Mouse (Mus musculus) heart, embryonic 16.5 days (tissue): ENCODE results near the gene Ppm1h. TPM values are rescaled to one million over a fixed set of nuclear protein-coding genes. Genes with fewer than 3 reads are reported as not detected.

Source experiments
- ATAC-seq: fragments of 200-750 bp; cut with Nextera tagmentation; replicated peaks from 2 replicates; pipeline ENCODE4 v1.8.0; 2017; ENCODE audit warnings: moderate number of reproducible peaks; ENCODE audit not compliant: insufficient read depth, low FRiP score; ENCODE audit errors: extremely low read depth
- H3K27ac ChIP-seq: fragments of 300-500 bp; sonication (generic); 2 replicates; pipeline ENCODE4 v1.5.1; 2014; ENCODE audit warnings: mild to moderate bottlenecking, low read length, control low read depth, moderate library complexity
- H3K27me3 ChIP-seq: fragments of 300-500 bp; sonication (generic); 2 replicates; pipeline ENCODE4 v1.6.1; 2014; ENCODE audit warnings: low read length, mixed read lengths; ENCODE audit not compliant: control insufficient read depth, insufficient read depth
- H3K36me3 ChIP-seq: fragments of 300-500 bp; sonication (generic); 2 replicates; pipeline ENCODE4 v1.6.1; 2014; ENCODE audit not compliant: control insufficient read depth, insufficient read depth
- H3K4me1 ChIP-seq: fragments of 300-500 bp; sonication (generic); 2 replicates; pipeline ENCODE4 v1.6.1; 2014; ENCODE audit warnings: low read length, mixed read lengths; ENCODE audit not compliant: control insufficient read depth, insufficient read depth
- H3K4me2 ChIP-seq: fragments of 300-500 bp; sonication (generic); 2 replicates; pipeline ENCODE4 v1.6.1; 2014; ENCODE audit warnings: low read depth, mild to moderate bottlenecking, control low read depth, low read length
- H3K4me3 ChIP-seq: fragments of 300-500 bp; sonication (generic); 2 replicates; pipeline ENCODE4 v1.5.1; 2014; ENCODE audit warnings: mild to moderate bottlenecking, control low read depth, low read length
- H3K9ac ChIP-seq: fragments of 300-500 bp; sonication (generic); 2 replicates; pipeline ENCODE4 v1.6.1; 2014; ENCODE audit warnings: low read length, control low read depth
- H3K9me3 ChIP-seq: fragments of 300-500 bp; sonication (generic); replicated peaks from 2 replicates; pipeline ENCODE4 v1.6.1; 2016; ENCODE audit warnings: low read length; ENCODE audit not compliant: control insufficient read depth
- WGBS: fragments of 180-500 bp; shearing (Covaris S2); extraction: QIAGEN DNeasy Blood & Tissue Kit; methylation state at CpG from one replicate; pipeline ENCODE4 v1.1.7; 2014; 5-methylcytosine and 5-hydroxymethylcytosine counted together
- polyA plus RNA-seq: library from polyadenylated mRNA; unstranded; fragments of >200 nt; fragmentation: Nextera tagmentation; extraction: Ambion mirVana; gene quantifications from 2 replicates; pipeline ENCODE4 v1.2.1, GENCODE M21; 2015

Gene Ppm1h
- polyA plus RNA-seq, 1 experiment from 2014 or later = 9.4 TPM

DNA sequence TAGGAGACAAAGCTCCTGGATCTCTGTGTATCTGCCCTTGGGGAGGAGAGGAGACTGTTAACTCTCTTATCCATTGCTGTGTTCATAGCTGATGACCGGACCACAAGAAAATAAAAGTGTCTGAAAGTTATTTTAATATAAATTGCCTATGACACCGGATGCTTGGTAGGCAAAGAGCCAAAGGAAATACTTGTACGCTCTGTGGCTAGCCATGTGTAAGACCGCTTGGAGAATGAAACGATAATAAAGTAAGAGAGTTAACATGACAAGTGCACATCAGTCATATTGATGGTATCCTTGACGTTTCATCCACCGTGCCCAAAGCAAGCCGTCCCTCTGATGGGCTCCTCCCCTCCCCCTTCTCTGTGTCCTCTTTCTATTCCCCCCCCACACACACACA lies 194.2 kb downstream of the Ppm1h start:
- Histone ChIP-seq H3K4me3 (no peak overlapping the region), H3K9me3 (no peaks in the 10 kb centered on the region), H3K4me2 (no peak overlapping the region), H3K27me3 (no peaks in the 10 kb centered on the region), H3K4me1 (peaks cover 15% of the 10 kb centered on the region), H3K36me3 (no peaks in the 10 kb centered on the region), H3K9ac (no peak overlapping the region), H3K27ac (no peak overlapping the region)
- ATAC-seq = no peak
- 70% methylated on average over 8 of the region's 8 CpGs for WGBS

DNA sequence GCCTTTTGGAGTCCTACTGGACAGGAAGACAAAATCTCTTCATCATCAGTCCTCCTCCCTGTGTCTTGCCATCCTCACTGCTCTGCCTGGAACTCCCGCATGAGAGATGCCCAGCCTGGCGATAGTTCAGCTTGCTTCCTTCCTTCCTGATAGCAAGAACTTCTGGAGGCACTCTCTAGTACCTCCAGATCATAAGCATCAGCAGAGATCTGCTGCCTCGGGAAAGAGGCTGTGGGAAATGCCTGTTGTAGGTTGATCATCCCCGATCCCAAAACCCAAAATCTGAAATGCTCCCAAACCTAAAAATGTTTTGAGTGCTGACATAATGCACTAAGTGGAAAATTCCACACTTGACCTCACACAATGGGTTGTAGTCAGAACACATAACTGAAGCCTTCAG lies 198.4 kb downstream of the Ppm1h start:
- Histone ChIP-seq H3K4me3 (no peak overlapping the region), H3K4me1 (no peaks in the 10 kb centered on the region), H3K36me3 (no peaks in the 10 kb centered on the region), H3K27me3 (no peaks in the 10 kb centered on the region), H3K27ac (no peak overlapping the region), H3K9ac (no peak overlapping the region), H3K4me2 (no peak overlapping the region), H3K9me3 (no peaks in the 10 kb centered on the region)
- ATAC-seq = no peak
- 62% methylated on average over 4 of the region's 4 CpGs for WGBS

DNA sequence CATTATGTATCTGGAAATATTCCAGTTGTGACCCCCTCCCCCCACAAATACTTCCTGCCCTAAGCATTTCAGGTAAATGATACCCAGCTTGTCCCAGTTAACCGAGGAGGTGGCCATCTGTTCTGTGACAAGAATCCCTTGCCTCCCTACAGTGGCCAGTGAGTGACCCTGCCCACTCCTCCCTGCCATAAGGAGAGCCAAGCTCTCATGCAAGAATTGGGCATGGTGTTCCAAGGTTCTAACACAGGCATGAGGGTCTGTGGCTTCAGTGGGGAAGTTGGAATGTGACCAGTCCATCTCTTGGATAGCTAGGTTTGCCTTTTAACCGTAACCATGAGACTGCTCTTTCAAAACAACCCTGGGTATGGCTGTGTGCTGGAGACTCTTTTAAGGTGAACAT lies 198.9 kb downstream of the Ppm1h start:
- H3K27me3 ChIP-seq = no peaks in the 10 kb centered on the region
- ATAC-seq = no peak
- no peak overlapping the region for H3K9ac ChIP-seq
- 84% methylated on average over 2 of the region's 2 CpGs for WGBS
- H3K27ac ChIP-seq = no peak overlapping the region
- H3K4me2 ChIP-seq = no peak overlapping the region
- H3K9me3 ChIP-seq = no peaks in the 10 kb centered on the region
- no peaks in the 10 kb centered on the region for H3K4me1 ChIP-seq
- H3K36me3 ChIP-seq = no peaks in the 10 kb centered on the region
- H3K4me3 ChIP-seq = no peak overlapping the region

DNA sequence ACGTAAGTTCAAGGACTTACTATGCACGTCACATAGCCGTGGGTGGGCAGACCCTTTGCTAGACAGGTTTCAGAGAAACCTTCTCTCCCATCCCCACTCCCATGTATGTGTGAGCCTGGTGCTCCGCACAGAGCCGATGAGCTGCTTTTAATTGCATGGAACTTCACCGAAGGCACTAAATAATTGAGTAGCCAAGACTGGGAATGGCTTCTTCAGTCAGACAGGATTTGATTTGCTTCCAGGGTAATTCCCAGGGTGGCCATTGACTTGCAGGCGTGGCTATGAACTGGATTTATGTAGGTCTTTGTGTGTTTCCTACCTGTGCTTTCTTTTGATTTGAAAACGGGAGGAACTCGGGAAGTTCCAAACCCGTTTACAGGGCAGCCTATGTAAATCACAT lies 202.9 kb downstream of the Ppm1h start:
- Histone ChIP-seq H3K36me3 (no peaks in the 10 kb centered on the region), H3K4me3 (no peak overlapping the region), H3K9me3 (no peaks in the 10 kb centered on the region), H3K27ac (no peak overlapping the region), H3K4me2 (no peak overlapping the region), H3K4me1 (peaks cover 20% of the 10 kb centered on the region), H3K27me3 (no peaks in the 10 kb centered on the region), H3K9ac (no peak overlapping the region)
- WGBS = 93% methylated on average over 10 of the region's 10 CpGs
- no peak for ATAC-seq

DNA sequence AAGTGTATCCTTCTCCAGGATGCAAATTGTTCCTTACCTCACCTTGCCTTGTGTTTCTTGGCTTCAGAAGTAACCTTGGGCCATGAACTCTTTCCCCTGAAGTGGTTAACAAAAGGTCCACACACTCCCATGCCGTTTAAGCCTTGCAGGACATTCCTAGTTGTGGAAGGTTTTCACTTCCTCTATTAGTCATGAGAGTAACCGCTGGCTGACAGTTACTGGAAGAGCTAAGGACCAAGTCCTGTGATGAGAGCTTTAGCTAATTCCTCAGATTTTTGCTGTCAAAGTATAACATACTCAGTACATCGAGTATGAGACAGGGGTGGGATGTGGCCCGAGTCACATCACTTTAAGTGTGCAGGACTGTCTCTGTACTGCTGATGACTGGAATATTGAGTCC lies 204.1 kb downstream of the Ppm1h start:
- Histone ChIP-seq H3K4me1 (peaks cover 31% of the 10 kb centered on the region), H3K9me3 (no peaks in the 10 kb centered on the region), H3K4me2 (no peak overlapping the region), H3K27me3 (no peaks in the 10 kb centered on the region), H3K9ac (no peak overlapping the region), H3K36me3 (no peaks in the 10 kb centered on the region), H3K27ac (no peak overlapping the region), H3K4me3 (no peak overlapping the region)
- 45% methylated on average over 4 of the region's 4 CpGs for WGBS
- ATAC-seq = no peak

DNA sequence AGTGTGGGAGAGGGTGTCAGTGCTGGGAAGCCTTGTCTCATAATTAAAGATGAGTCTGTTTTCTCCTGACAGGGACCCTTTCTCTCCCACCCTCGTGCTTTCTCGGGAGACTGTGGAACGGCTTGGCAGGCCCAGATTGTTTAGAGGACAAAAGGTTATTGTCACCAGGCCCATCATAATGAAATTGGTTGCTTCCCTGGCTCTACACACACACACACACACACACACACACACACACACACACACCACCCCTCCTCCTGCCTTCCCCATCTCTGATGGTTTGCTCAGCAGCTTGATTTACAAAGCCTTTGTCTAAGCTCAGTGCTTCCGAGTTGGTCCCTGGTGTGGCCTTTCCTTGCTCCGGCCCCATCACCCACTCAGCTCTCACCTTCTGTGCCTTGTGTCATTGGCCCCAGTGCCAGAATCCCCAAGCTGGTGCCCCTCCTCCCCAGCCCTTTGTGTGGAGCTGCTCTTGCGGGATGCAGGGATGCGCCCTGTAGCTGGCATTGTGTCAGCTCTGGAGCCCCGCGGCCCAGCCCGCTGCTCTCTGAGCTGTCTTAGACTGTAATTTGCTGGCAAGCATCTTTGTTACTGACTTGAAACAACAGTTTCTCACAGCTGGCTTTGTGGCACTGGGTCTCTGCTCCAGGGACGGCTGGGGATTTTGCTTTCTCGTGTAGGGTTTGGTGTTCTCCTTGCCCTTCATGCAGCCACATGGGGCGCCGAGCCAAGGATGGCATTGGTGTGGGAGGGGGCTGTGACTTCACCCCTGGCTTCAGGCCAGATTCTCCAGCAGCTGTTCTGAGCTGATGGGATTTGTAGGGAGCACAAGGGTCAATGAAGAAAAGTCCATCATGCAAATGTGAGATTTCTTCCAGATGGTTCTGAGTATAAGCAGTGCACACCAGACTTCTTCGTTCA lies 205.5 kb downstream of the Ppm1h start:
- H3K36me3 ChIP-seq = no peaks in the 10 kb centered on the region
- H3K4me1 ChIP-seq = peaks cover 34% of the 10 kb centered on the region
- 24% methylated on average over 15 of the region's 15 CpGs for WGBS
- ATAC-seq = peak; percentile 47
- peak overlapping the region; percentile 64 for H3K9ac ChIP-seq
- H3K4me3 ChIP-seq = no peak overlapping the region
- no peaks in the 10 kb centered on the region for H3K9me3 ChIP-seq
- peak overlapping the region; percentile 42 for H3K4me2 ChIP-seq
- H3K27ac ChIP-seq = peak overlapping the region; percentile 85
- no peaks in the 10 kb centered on the region for H3K27me3 ChIP-seq

DNA sequence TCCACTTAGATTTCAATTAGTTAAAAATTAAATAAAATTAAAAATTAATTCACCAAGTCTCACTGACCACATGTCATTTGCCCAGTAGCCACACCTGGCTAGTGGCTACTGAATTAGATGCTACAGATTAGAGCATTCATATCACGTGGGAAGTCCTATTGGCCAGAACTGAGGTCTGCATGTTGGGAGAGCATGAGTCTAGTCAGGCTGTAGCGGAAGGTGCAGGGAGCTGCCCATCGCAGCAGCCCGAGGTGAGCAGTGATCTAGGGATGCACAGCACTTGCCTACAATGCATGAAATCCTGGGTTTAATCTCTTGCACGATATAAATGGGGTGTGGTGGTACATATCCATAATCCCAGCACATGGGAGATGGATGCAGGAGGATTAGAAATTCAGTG lies 206.7 kb downstream of the Ppm1h start:
- no peak for ATAC-seq
- no peak overlapping the region for H3K27ac ChIP-seq
- no peak overlapping the region for H3K4me2 ChIP-seq
- no peaks in the 10 kb centered on the region for H3K27me3 ChIP-seq
- no peaks in the 10 kb centered on the region for H3K36me3 ChIP-seq
- H3K9me3 ChIP-seq = no peaks in the 10 kb centered on the region
- H3K4me3 ChIP-seq = no peak overlapping the region
- H3K4me1 ChIP-seq = peaks cover 39% of the 10 kb centered on the region
- no peak overlapping the region for H3K9ac ChIP-seq
- 85% methylated on average over 5 of the region's 5 CpGs for WGBS

DNA sequence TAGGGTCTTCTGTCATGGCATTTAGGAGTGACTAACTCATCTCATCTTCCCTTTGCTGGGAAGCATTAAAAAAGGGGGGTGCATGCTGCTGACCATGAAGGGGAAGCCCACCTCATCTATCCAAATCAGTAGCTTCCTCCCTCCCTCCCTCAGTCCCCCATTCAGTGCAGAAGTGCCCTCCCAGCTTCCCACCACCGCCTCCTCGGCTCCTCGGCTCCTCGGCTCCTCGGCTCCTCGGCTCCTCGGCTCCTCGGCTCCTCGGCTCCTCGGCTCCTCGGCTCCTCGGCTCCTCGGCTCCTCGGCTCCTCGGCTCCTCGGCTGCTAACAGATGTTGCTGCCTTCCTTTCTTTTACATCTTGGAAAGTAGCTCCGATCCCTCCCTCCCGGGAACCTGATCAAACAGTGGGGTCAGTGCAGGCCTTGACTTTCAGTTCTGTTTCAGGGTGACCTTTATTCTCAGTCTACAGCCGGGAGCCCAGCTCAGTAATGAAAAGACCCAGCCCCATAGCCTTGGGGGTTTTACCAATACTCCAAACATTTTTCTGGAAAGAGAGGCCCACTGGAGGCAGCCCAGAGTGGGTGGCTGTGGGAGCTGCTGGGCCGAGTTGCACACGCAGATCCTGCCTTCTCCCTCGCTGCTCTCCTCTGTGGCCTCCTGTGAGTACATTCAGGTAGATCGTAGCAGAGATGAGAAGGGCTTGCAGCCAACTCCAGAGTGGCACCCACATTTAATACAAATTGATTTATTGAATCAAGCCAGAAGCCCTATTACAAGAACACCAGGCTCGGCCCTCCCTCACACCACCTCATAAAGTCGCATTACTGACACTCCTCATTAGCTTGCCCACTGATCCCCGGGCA lies 207.7 kb downstream of the Ppm1h start:
- no peaks in the 10 kb centered on the region for H3K27me3 ChIP-seq
- H3K36me3 ChIP-seq = no peaks in the 10 kb centered on the region
- H3K4me2 ChIP-seq = peak overlapping the region; percentile 63
- ATAC-seq = peak; percentile 30
- peaks cover 47% of the 10 kb centered on the region for H3K4me1 ChIP-seq
- H3K27ac ChIP-seq = peak overlapping the region; percentile 77
- WGBS = 19% methylated on average over 26 of the region's 26 CpGs
- H3K9me3 ChIP-seq = no peaks in the 10 kb centered on the region
- peak overlapping the region; percentile 43 for H3K4me3 ChIP-seq
- peak overlapping the region; percentile 73 for H3K9ac ChIP-seq
